Mouse (Mus musculus) kidney, embryonic 14.5 days (tissue): ENCODE data around the gene Lrrc36. TPM values are rescaled to one million over a fixed set of nuclear protein-coding genes. Genes with fewer than 3 reads are reported as not detected.

Experiments
- polyA plus RNA-seq: library from polyadenylated mRNA; unstranded; fragments of >200 nt; fragmentation: Nextera tagmentation; extraction: Ambion mirVana; gene quantifications from 2 replicates; pipeline ENCODE4 v1.2.1, GENCODE M21; 2014

Lrrc36 gene
- polyA plus RNA-seq, 1 experiment from 2014 or later: not detected

Other genes starting within 250 kb of the Lrrc36 start
- gene Cbfb, start 242.9 kb upstream of the Lrrc36 start, polyA plus RNA-seq: 73.9 and 96.5 TPM in 2 replicates
- gene D230025D16Rik, start 188.4 kb upstream of the Lrrc36 start, polyA plus RNA-seq: 18.3 and 28.8 TPM in 2 replicates
- 6.9 and 7.3 TPM in 2 replicates for gene B3gnt9, start 158.4 kb upstream of the Lrrc36 start, polyA plus RNA-seq
- gene Tradd, start 149.0 kb upstream of the Lrrc36 start, polyA plus RNA-seq: 13.1 and 15.7 TPM in 2 replicates
- gene Fbxl8, start 148.9 kb upstream of the Lrrc36 start, polyA plus RNA-seq: 1.5 and 1.9 TPM in 2 replicates
- not detected in 2 replicates for gene Hsf4, start 143.8 kb upstream of the Lrrc36 start, polyA plus RNA-seq
- 0.85 and 1.1 TPM in 2 replicates for gene Nol3, start 137.4 kb upstream of the Lrrc36 start, polyA plus RNA-seq
- 4.3 and 10.4 TPM in 2 replicates for gene 4931428F04Rik, start 123.7 kb upstream of the Lrrc36 start, polyA plus RNA-seq
- gene Exoc3l, start 117.5 kb upstream of the Lrrc36 start, polyA plus RNA-seq: 13.1 and 17.8 TPM in 2 replicates
- gene E2f4, start 115.9 kb upstream of the Lrrc36 start, polyA plus RNA-seq: 103 and 117 TPM in 2 replicates
- gene Elmo3, start 108.0 kb upstream of the Lrrc36 start, polyA plus RNA-seq: 6.1 and 9.4 TPM in 2 replicates
- 1.6 and 2.1 TPM in 2 replicates for gene Lrrc29, start 87.3 kb upstream of the Lrrc36 start, polyA plus RNA-seq
- 120 and 142 TPM in 2 replicates for gene Tmem208, start 87.2 kb upstream of the Lrrc36 start, polyA plus RNA-seq
- gene Fhod1, start 65.6 kb upstream of the Lrrc36 start, polyA plus RNA-seq: 5.1 and 6.0 TPM in 2 replicates
- gene Slc9a5, start 64.7 kb upstream of the Lrrc36 start, polyA plus RNA-seq: 2.6 and 4.0 TPM in 2 replicates
- 0.43 and 1.2 TPM in 2 replicates for gene Plekhg4, start 40.3 kb upstream of the Lrrc36 start, polyA plus RNA-seq
- gene Kctd19, start 69 bp upstream of the Lrrc36 start, polyA plus RNA-seq: not detected in 2 replicates
- 18.3 and 22.3 TPM in 2 replicates for gene Tppp3, start 58.0 kb downstream of the Lrrc36 start, polyA plus RNA-seq
- 27.4 and 37.3 TPM in 2 replicates for gene Zdhhc1, start 83.3 kb downstream of the Lrrc36 start, polyA plus RNA-seq
- 32.9 and 40.2 TPM in 2 replicates for gene Hsd11b2, start 105.2 kb downstream of the Lrrc36 start, polyA plus RNA-seq
- gene Atp6v0d1, start 152.5 kb downstream of the Lrrc36 start, polyA plus RNA-seq: 73.9 and 90.1 TPM in 2 replicates
- gene Ripor1, start 191.7 kb downstream of the Lrrc36 start, polyA plus RNA-seq: 17.3 and 28.4 TPM in 2 replicates
- gene Ctcf, start 223.0 kb downstream of the Lrrc36 start, polyA plus RNA-seq: 73.0 and 139 TPM in 2 replicates
- gene Agrp, start 223.8 kb downstream of the Lrrc36 start, polyA plus RNA-seq: 1.3 and 1.4 TPM in 2 replicates